Mouse (Mus musculus) lung, postnatal 4 days (tissue): ENCODE results near the gene Slc1a6.
"Not testable (repeated sequence)": the region's sequence is repeated elsewhere in the genome, so short reads cannot be mapped to it uniquely, and the experiment has no call there.

Experiments
- DNase-seq, 2 experiments: peaks; one replicate each; pipeline ENCODE4 v3.0.0; 2021

The Slc1a6 gene

DNA sequence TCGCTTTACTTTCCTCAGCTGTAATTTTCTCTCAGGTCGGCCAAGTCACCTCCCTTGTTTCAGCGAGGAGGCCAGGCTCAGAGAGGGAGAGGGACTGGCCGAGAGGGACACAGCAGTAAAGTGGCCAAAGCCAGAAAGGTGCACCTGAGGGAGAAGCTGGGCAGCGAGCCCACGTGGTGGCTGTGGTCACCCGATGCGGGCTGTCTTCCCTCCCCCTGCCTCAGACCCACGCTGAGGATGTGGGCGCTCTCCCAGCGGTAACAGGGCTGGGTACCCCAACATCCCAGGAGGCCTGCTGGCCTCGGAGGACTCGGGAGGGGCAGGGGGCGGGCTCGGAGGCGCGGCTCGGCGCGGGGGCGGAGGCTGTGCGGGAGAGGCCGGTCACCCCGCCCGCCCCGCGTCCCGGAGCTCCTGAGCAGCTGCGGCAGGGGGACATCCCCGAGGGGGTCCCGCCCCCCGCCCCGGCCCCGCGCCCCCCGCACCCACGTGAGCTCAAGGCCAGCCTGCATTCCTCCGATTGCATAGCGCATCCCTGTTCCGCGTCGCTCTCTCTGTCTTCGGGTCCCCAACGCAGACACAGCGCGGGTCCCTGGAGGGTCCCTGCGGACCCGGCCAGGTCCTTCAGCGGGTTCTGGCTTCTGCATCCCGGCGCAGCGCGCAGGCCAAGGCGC lies at the start of gene Slc1a6:
Slc1a6 (plus strand) TSS at position 516 of the 671 bp plus-strand sequence.
- peak; percentile 23 to 30 for DNase-seq

GRCm38 (mm10) chr10:78739821-78740220 lies 40.5 kb upstream of the Slc1a6 start:
- DNase-seq, result no peak

GRCm38 (mm10) chr10:78743721-78744120 lies 36.6 kb upstream of the Slc1a6 start:
- no peak for DNase-seq

DNA sequence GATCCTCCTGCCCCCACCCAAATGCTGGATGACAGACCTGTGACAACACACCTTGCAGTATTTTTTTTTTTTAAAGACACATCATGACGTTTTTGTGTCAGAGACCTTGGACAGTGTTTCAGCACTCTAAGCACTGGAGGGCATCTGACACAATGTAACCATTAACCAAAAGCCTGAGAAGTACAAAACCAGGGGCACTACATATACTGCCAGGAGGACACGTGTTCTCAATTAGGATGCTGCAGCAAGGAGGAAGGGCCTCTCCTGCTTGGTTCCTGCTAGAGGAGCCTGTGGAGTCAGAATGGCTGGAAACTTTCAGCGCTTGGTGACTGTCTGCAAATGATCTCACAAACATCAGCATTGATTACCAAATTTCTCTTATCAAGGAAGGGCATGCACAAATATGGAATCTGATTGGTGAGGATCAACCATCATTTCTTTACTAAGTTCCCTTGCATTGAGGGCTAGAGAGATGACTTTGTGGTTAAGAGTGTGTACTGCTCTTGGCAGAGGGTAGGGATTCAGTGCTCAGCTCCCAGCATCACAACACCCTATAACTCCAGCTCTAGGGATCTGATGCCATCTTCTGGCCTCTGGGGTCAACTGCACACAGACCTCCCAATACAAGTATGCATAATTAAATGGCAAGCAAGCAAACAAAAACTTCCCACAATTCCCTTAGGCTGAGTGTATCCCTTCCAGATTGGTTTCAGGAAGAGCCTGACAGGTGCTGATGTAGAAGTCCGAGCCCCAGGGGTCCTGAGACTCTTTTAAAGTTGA lies 34.7 kb upstream of the Slc1a6 start:
- no peak for DNase-seq

DNA sequence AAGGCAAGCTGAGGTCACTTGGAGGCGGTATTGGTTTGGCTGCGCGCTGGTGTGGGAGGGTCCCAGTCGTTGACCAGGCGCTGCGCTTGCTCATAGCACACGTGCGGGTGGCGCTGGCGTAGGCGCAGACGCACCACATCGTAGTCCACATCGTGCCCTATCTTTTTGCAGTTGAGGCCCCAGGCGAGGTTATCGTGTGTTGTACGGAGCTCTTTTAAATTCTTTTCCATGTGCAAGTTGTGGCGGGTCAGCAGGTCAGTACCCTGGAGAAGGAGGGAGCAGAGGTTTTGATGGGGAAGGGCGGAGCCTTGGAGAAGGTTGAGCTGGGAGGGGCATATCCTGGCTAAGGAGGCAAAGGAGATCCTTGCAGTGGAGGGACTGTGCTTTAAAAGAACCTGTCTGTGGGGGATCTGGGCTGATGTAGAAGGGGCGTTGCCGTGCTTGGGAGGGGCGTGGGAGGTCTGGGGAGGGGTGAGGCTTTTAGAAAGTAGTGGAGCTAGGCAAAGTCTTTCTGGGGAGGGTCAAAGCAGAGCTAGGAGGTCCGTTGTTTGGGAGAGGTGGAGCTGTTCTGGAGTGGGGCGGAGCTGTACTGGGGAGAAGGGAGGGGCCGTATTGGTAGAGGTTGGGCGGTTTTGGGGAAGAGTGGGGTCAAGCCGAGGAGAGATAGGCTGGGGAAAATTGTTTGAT lies 33.1 kb upstream of the Slc1a6 start:
- DNase-seq, result peak in 1 of 2 experiments; percentile 6

- DNase-seq, result no peak
Observed at GRCm38 (mm10) chr10:78748161-78748560, 32.1 kb upstream of the Slc1a6 start.

- DNase-seq, result no peak
Observed at GRCm38 (mm10) chr10:78748946-78749345, 31.4 kb upstream of the Slc1a6 start.

DNA sequence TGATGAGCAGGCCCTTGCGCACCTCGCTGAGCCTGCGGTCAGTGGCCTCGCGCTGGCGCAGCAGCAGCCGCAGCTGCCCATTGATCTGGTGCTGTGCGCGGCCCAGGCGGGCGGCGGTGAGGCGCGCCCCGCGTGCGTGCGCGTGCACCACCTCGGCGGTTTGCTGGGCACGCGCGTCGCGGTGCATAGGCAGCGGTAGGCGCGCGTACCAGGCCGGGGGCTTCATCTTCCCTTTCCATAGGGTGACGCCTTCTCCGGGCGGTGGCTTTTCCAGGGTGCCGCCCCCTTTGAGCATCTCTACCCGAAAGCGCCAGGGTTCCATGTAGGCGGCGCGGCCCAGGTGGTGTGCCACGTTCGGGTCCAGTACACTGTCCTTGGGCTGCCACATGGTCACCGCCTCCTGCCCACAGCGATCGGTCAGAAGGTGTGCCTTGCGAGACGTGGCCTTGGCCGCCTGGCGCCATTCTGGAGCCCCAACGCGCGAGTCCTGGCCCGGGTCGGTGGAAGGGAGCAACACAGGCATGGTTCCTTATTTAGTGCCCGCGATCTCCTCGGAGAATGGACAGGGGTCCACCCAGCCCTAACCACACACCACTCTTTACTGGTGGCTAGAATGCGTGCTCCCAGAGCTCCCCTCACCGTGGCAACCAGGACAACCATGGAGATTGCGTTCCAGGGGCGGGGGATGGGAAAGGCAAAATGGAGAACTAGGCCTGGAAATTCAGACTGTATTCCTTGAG lies 27.7 kb upstream of the Slc1a6 start, which contains the start of gene Ccdc105:
Ccdc105 (minus strand) TSS at position 614 of the 740 bp plus-strand sequence.
- DNase-seq, result peak; percentile 46 to 77

- peak; percentile 66 to 72 for DNase-seq
Observed at GRCm38 (mm10) chr10:78756021-78756420, 24.3 kb upstream of the Slc1a6 start.

GRCm38 (mm10) chr10:78765570-78765969 lies 14.7 kb upstream of the Slc1a6 start:
- DNase-seq, result no peak

DNA sequence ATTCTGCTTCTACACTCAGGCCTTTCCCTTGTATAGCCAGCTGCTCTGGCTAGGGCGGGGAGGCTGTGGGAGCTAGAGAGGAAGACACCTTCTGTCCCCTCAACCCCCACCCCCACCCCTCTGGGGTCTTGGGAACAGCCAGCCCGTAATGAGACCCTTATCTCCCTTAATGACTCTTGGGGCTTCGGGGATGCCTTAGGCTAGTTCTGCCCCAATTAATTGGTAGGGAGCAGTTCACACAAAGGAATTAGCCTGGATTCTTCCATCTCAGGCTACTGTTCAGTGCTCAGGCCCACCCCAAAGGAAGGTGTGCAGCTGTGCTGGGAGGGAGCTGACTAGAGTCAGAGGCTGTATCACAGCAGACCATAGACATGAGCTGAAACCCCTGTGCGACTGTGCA lies 4.5 kb upstream of the Slc1a6 start:
- no peak for DNase-seq

GRCm38 (mm10) chr10:78779527-78779926 lies 769 bp upstream of the Slc1a6 start:
- no peak for DNase-seq

DNA sequence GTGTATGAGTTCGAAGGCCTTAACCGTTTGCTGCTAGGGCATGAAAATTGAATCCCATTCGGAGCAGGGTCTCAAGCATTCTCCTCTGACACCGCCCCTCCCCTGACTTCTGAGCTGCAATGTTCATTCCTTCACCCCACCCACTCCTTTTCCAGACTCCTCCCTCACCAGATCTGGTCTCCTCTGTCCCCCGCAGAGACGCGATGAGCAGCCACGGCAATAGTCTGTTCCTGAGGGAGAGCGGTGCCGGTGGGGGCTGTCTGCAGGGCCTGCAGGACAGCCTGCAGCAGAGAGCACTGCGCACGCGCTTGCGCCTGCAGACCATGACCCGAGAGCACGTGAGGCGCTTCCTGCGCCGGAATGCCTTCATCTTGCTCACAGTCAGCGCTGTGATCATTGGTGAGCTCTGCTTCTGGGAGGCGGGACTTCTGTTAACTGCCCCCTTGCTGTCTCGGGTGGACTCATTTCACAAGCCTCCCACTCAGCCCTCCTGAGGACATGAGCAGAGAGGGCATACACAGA lies 7.3 kb downstream of the Slc1a6 start:
- DNase-seq, result peak; percentile 64 to 86

DNA sequence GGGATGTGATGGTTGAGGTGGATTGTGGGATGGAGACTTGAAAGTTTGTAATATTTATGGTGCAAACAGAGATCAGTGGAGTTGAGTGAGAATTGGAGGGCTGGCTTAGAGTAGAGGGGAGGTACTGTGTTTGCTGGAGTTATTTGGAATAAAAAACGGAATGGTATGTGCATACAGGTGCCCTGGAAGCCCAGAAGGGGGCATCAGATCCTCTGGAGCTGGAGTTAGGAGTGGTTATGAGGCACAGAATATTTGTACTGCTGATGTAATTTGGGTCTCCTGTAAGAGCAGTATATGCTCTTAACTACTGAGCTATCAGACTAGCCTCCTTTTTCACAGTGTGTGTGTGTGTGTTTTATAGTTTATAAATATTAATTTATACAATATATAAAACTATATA lies 10.3 kb downstream of the Slc1a6 start:
- DNase-seq, result no peak

DNA sequence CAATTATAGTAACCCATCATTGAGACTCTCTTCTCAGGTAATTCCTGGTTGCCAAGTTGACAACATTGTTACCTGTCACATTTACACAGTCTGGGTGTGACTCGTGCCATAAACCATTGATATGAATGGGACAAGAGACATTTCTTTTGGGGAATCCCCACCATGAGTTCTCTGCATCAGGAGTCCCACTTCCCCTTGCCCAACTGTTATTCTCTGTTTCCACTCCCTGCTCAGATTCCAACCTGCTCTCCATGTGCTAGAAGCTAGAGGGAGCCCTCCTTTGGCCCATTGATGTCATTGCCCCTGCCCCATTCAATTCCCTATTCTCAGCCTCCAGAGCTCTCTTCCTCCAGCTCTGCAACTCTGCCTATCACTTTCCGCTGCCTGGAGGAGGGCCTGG lies 21.2 kb downstream of the Slc1a6 start:
- no peak for DNase-seq

DNA sequence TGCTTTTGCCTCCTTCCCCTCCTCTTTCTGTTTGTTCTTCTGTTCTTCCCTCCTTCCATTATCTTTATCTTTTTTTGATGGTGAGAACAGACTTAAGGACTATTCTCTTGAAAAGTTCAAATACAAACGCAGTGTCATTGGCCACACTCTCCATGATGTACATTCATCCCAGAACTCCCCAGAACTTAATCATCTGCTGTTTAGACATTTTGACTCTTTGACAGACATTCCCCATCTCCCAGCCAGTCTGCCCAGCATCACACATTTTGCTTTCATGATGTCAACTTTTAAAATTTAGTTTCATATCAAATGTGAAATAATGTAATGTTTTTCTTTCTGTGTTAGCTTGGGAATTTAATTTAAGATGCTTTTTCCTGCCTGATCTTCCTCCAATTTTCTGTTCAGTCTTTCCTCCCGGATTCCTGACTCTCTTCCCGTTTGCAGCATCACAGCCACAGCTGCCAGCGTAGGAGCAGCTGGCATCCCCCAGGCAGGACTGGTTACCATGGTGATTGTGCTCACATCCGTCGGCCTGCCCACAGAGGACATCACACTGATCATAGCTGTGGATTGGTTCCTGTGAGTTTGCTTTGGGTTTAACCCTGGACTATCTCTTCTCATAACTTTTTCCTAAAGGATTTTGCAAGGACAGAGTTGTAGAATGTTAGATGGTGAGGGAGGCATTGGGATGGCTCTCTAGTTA lies 32.2 kb downstream of the Slc1a6 start:
- no peak for DNase-seq

GRCm38 (mm10) chr10:78840456-78840855 lies 60.2 kb downstream of the Slc1a6 start:
- not testable (repeated sequence) for DNase-seq

- DNase-seq, result no peak
Observed at GRCm38 (mm10) chr10:78852066-78852465, 71.8 kb downstream of the Slc1a6 start, which contains the start of gene Olfr1356. Gene Olfr1356 (minus strand): TSS chr10:78852166.
